Mouse (Mus musculus) bone marrow, adult 2 months (tissue): ENCODE measurements around the gene C130079G13Rik.

Experiments used
- CTCF ChIP-seq: fragments of 200-500 bp; IDR thresholded peaks from 2 replicates; pipeline ENCODE4 v1.5.1; 2011; ENCODE audit warnings: low read length, control low read depth; ENCODE audit not compliant: control insufficient read depth, insufficient read depth
- POLR2A ChIP-seq: fragments of 200-500 bp; IDR thresholded peaks from 2 replicates; pipeline ENCODE4 v1.6.1; 2011; ENCODE audit warnings: low read depth, mild to moderate bottlenecking, control low read depth, low read length, borderline replicate concordance; ENCODE audit not compliant: control insufficient read depth

DNA sequence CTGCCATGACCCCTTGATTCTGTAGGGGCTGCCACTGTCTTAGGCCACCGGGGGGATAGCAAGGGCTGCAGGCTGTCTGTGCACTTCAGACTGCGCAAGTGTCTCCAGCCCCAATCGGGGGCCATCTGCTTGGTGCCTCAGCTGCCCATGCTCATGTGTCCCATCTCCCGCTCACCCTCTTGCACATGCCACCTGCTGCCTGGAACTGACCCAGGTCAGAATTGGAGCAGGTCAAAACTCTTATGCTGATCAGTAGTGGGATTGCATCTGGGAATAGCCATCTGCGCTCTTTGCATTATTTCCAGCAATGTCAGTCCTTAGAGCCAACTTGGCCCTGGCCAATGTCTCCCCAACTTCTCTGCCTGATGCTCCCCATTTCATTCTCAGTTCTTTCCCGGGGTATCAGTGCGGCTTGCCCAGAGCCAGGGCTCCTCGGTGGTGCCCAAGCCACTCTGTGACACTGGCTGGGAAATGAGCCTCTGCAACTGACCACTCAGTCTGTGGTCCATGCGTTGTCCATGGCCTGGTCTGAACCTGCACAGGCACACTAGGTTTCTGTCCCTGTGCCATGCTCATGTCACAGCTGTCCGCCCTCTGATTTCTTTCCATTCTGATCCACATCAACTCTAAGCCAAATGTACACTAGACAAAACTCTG lies 22.4 kb downstream of the C130079G13Rik start:
- TF ChIP-seq POLR2A: no peak
- no peak for TF ChIP-seq CTCF
